Mouse (Mus musculus) myocyte (in vitro differentiated cells): ENCODE results near the gene Tm9sf1. TPM values are rescaled to one million over a fixed set of nuclear protein-coding genes. Genes with fewer than 3 reads are reported as not detected.

Source experiments
- H3K27me3 ChIP-seq: one replicate; pipeline ENCODE4 v1.6.1; 2011; ENCODE audit not compliant: control insufficient read depth, insufficient read depth, insufficient read length
- H3K36me3 ChIP-seq: one replicate; pipeline ENCODE4 v1.6.1; 2011; ENCODE audit not compliant: control insufficient read depth, insufficient read depth
- H3K4me2 ChIP-seq: one replicate; pipeline ENCODE4 v1.6.1; 2011; ENCODE audit warnings: low read depth, control low read depth
- H3K4me3 ChIP-seq: one replicate; pipeline ENCODE4 v1.5.1; 2011; ENCODE audit warnings: mild to moderate bottlenecking, control low read depth, moderate library complexity
- H3K79me2 ChIP-seq: one replicate; pipeline ENCODE4 v1.6.1; 2011; ENCODE audit not compliant: control insufficient read depth, insufficient read depth
- H3ac ChIP-seq: one replicate; pipeline ENCODE4 v1.6.1; 2011; ENCODE audit not compliant: control insufficient read depth, insufficient read length
- CEBPB ChIP-seq: IDR thresholded peaks from 2 replicates; pipeline ENCODE4 v1.6.1; 2011; ENCODE audit warnings: mild to moderate bottlenecking, moderate library complexity; ENCODE audit not compliant: poor library complexity, insufficient read depth, severe bottlenecking
- E2F4 ChIP-seq: IDR thresholded peaks from one replicate; pipeline ENCODE4 v1.6.1; 2011; ENCODE audit warnings: mild to moderate bottlenecking, control low read depth, moderate library complexity; ENCODE audit not compliant: insufficient read depth
- MAX ChIP-seq: IDR thresholded peaks from one replicate; pipeline ENCODE4 v1.6.1; 2011; ENCODE audit warnings: low read depth, mild to moderate bottlenecking, control low read depth
- MYOD1 ChIP-seq, 3 experiments: IDR thresholded peaks; one replicate each; pipeline ENCODE4 v1.6.1; 2011; ENCODE audit warnings: control low read depth in 2 of 3, low read depth in 2 of 3, mild to moderate bottlenecking in 2 of 3, moderate library complexity in 1 of 3; ENCODE audit not compliant: insufficient read length in 2 of 3, control insufficient read depth in 1 of 3
- MYOG ChIP-seq, 3 experiments: IDR thresholded peaks; one replicate each; pipeline ENCODE4 v1.6.1; 2011; ENCODE audit warnings: control low read depth in 2 of 3, low read depth in 2 of 3, mild to moderate bottlenecking in 2 of 3; ENCODE audit not compliant: insufficient read length in 2 of 3, control insufficient read depth in 1 of 3, insufficient read depth in 1 of 3
- POLR2A ChIP-seq: IDR thresholded peaks from one replicate; pipeline ENCODE4 v1.6.1; 2011; ENCODE audit warnings: low read depth, mild to moderate bottlenecking, control low read depth, moderate library complexity; ENCODE audit not compliant: insufficient read length
- POLR2AphosphoS2 ChIP-seq: IDR thresholded peaks from one replicate; pipeline ENCODE4 v1.6.1; 2011; ENCODE audit warnings: low read depth, control low read depth; ENCODE audit not compliant: insufficient read length
- REST ChIP-seq: IDR thresholded peaks from one replicate; pipeline ENCODE4 v1.6.1; 2011; ENCODE audit warnings: mild to moderate bottlenecking, control low read depth, moderate library complexity; ENCODE audit not compliant: insufficient read depth, insufficient read length
- SRF ChIP-seq: IDR thresholded peaks from one replicate; pipeline ENCODE4 v1.6.1; 2011; ENCODE audit warnings: low read depth; ENCODE audit not compliant: control insufficient read depth, insufficient read length
- TCF12 ChIP-seq: IDR thresholded peaks from one replicate; pipeline ENCODE4 v1.6.1; 2011; ENCODE audit warnings: mild to moderate bottlenecking, control low read depth; ENCODE audit not compliant: poor library complexity, insufficient read depth, severe bottlenecking
- TCF3 ChIP-seq: IDR thresholded peaks from one replicate; pipeline ENCODE4 v1.6.1; 2011; ENCODE audit warnings: low read depth, control low read depth; ENCODE audit not compliant: insufficient read length
- USF1 ChIP-seq: IDR thresholded peaks from one replicate; pipeline ENCODE4 v1.6.1; 2011; ENCODE audit warnings: low read depth, mild to moderate bottlenecking, control low read depth, moderate library complexity
- polyA plus RNA-seq: library from polyadenylated mRNA; unstranded; fragments of >200 nt; fragmentation: generic; extraction: Trizol; gene quantifications from one replicate; pipeline ENCODE4 v1.2.1, GENCODE M21; 2012; ENCODE audit warnings: missing spikeins

Tm9sf1 gene
- polyA plus RNA-seq, 1 experiment: 57.9 TPM

DNA sequence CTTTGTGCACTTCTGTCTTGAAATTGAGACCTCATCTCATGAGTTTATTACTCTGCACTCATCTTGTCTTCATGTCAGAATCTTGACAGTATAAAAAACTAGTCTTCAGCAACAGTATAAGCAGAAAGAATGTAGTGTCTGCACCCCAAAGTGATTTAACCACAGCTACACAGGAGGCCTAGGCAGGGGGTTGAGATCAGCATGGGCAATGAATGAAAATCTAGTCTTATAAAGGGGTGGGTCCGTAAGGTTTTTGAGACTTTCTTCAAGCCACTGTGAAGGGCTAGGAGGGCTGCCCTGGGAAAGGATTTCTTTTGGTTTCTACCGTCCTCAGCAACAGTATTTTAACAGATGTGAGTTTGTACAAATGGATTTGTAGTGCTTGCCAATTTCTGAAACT lies 17.0 kb upstream of the Tm9sf1 start:
- Histone ChIP-seq H3K4me2 (peak overlapping the region; percentile 64), H3K27me3 (no peaks in the 10 kb centered on the region), H3ac (no peak overlapping the region), H3K4me3 (peak overlapping the region; percentile 66), H3K79me2 (no peaks in the 10 kb centered on the region), H3K36me3 (peaks cover 13% of the 10 kb centered on the region)
- TF ChIP-seq SRF (no peak), TCF12 (no peak), MAX (no peak), TCF3 (no peak), POLR2A (no peak), POLR2AphosphoS2 (no peak), USF1 (no peak), MYOD1 (IDR thresholded peaks at IDR 0.05; ENCODE audit: control insufficient read depth in 1 of 3, insufficient read length in 2 of 3, low read depth in 2 of 3) (no peak)

DNA sequence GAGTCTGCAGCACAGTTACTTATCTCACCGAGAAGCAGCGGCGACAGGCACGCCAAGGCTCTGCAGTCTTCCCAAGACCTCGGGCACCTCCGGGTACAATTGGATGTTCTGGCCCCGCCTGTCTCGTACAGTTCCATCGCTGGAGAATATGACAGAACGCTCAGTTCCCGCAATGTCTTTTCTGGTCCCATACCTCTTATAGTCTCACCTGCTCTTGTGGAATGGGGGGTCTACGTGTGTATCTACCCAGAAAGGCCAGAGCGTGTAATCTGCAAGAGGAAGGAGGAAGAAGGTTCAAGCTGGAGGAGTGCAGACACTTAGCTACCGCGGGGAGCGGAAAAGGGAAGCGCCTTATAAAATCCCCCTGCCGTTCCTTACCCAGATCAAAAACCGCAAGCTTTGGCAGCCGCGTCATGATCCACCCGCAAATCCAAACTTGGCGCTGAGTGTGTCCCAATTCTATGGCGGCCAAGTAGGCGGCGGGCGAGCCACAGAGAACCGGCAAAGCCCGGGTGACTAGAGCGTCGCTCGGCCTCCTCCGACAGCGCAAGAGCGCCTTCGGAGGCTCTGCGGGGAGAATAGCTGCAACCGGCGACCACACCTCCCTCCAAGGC lies 16.5 kb upstream of the Tm9sf1 start, which contains the start of gene Mdp1:
Mdp1 (minus strand) TSS at position 549 of the 614 bp plus-strand sequence.
- H3ac ChIP-seq: peak within 1 kb of the TSS; percentile 51
- H3K36me3 ChIP-seq: peaks cover 13% of the 10 kb centered on the region
- peak within 1 kb of the TSS; percentile 72 for H3K4me2 ChIP-seq
- H3K4me3 ChIP-seq: peak within 1 kb of the TSS; percentile 66
- H3K27me3 ChIP-seq: no peaks in the 10 kb centered on the region
- TF ChIP-seq SRF (no peak), REST (no peak), MYOG (IDR thresholded peaks at IDR 0.05; ENCODE audit: control insufficient read depth in 1 of 3, insufficient read depth in 1 of 3, insufficient read length in 2 of 3, low read depth in 2 of 3) (peak in 1 of 3 experiments; percentile 10), MAX (no peak), POLR2A (peak; percentile 53), POLR2AphosphoS2 (peak; percentile 15), E2F4 (no peak), MYOD1 (IDR thresholded peaks at IDR 0.05; ENCODE audit: control insufficient read depth in 1 of 3, insufficient read length in 2 of 3, low read depth in 2 of 3) (no peak)
- H3K79me2 ChIP-seq: no peaks in the 10 kb centered on the region

DNA sequence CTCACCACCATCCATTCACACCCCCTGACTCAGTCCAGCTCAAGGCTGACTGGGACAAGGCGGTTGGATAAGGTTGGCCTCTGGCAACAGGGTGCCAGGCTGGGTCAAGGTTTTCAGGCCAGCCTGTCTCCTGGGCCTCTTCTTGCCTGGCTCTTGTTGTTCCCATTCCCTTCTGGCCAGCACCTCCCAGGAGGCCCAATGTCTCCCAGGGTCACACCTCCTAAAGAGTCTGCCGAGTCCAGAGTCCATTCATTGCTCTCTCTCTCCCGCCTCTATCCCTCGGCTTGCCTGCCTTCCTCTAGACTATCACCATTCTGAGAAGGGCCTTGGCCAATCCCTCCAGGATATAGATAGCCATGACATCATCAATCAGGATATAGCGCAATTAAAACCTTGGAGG lies 14.4 kb upstream of the Tm9sf1 start:
- Histone ChIP-seq H3K4me3 (no peak overlapping the region), H3K36me3 (peaks cover 4% of the 10 kb centered on the region), H3ac (no peak overlapping the region), H3K4me2 (no peak overlapping the region), H3K79me2 (no peaks in the 10 kb centered on the region), H3K27me3 (no peaks in the 10 kb centered on the region)
- TF ChIP-seq SRF: no peak
- no peak for TF ChIP-seq MYOD1 (IDR thresholded peaks at IDR 0.05; ENCODE audit: control insufficient read depth in 1 of 3, insufficient read length in 2 of 3, low read depth in 2 of 3)
- no peak for TF ChIP-seq USF1
- TF ChIP-seq REST: no peak
- no peak for TF ChIP-seq POLR2A
- no peak for TF ChIP-seq POLR2AphosphoS2
- TF ChIP-seq MAX: no peak
- no peak for TF ChIP-seq MYOG (IDR thresholded peaks at IDR 0.05; ENCODE audit: control insufficient read depth in 1 of 3, insufficient read depth in 1 of 3, insufficient read length in 2 of 3, low read depth in 2 of 3)
- TF ChIP-seq E2F4: no peak
- TF ChIP-seq TCF3: no peak
- TF ChIP-seq CEBPB: no peak
- TF ChIP-seq TCF12: no peak

DNA sequence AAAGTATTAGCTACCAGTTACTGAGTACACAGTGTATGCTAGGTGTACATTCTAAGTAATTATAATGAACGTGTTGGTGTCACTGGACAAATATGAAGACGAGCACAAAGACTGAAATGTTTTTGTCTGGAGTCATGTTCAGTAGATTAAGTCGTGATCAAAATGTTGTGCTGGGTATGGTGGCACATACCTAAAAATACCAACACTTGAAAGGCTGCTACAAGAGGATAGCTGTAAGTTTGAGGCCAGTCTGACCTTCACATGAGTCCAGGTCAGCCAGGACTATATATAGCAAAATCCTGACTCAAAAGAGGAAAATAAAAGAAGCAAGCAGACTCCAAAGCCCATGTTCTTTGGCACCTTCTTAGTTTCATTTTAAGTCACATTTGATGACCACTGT lies 13.3 kb upstream of the Tm9sf1 start:
- no peaks in the 10 kb centered on the region for H3K36me3 ChIP-seq
- H3K27me3 ChIP-seq: no peaks in the 10 kb centered on the region
- no peak overlapping the region for H3ac ChIP-seq
- H3K79me2 ChIP-seq: no peaks in the 10 kb centered on the region
- no peak overlapping the region for H3K4me3 ChIP-seq
- H3K4me2 ChIP-seq: no peak overlapping the region
- TF ChIP-seq TCF12 (no peak), MYOD1 (IDR thresholded peaks at IDR 0.05; ENCODE audit: control insufficient read depth in 1 of 3, insufficient read length in 2 of 3, low read depth in 2 of 3) (no peak), MAX (no peak), POLR2A (no peak), REST (no peak), SRF (no peak), E2F4 (no peak), MYOG (IDR thresholded peaks at IDR 0.05; ENCODE audit: control insufficient read depth in 1 of 3, insufficient read depth in 1 of 3, insufficient read length in 2 of 3, low read depth in 2 of 3) (no peak), USF1 (no peak), TCF3 (no peak), CEBPB (no peak), POLR2AphosphoS2 (no peak)

DNA sequence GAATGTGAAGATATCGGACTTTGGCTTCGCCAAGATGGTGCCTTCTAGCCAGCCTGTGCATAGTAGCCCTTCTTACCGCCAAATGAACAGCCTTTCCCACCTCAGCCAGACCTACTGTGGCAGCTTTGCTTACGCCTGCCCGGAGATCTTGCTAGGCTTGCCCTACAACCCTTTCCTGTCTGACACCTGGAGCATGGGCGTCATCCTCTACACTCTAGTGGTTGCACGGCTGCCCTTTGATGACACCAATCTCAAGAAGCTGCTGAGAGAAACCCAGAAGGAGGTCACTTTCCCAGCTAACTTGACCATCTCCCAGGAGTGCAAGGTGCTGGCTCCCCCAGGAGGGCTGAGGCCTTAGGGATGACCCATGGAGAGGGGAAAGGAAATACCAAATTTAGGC lies 7.9 kb upstream of the Tm9sf1 start:
- Histone ChIP-seq H3K79me2 (no peaks in the 10 kb centered on the region), H3ac (no peak overlapping the region), H3K4me3 (no peak overlapping the region), H3K4me2 (no peak overlapping the region), H3K36me3 (no peaks in the 10 kb centered on the region), H3K27me3 (no peaks in the 10 kb centered on the region)
- no peak for TF ChIP-seq MAX
- no peak for TF ChIP-seq TCF3
- no peak for TF ChIP-seq MYOG (IDR thresholded peaks at IDR 0.05; ENCODE audit: control insufficient read depth in 1 of 3, insufficient read depth in 1 of 3, insufficient read length in 2 of 3, low read depth in 2 of 3)
- no peak for TF ChIP-seq E2F4
- TF ChIP-seq SRF: no peak
- no peak for TF ChIP-seq REST
- no peak for TF ChIP-seq POLR2AphosphoS2
- TF ChIP-seq TCF12: no peak
- no peak for TF ChIP-seq MYOD1 (IDR thresholded peaks at IDR 0.05; ENCODE audit: control insufficient read depth in 1 of 3, insufficient read length in 2 of 3, low read depth in 2 of 3)
- TF ChIP-seq USF1: no peak
